Mouse (Mus musculus): ENCODE data around the gene 6720489N17Rik. TPM values are rescaled to one million over a fixed set of nuclear protein-coding genes. Genes with fewer than 3 reads are reported as not detected.
"Not testable (repeated sequence)": the region's sequence is repeated elsewhere in the genome, so short reads cannot be mapped to it uniquely, and the experiment has no call there.

6720489N17Rik gene
- 1 to 10 TPM; 2.5 to 3.3 TPM for total RNA-seq (2021)
- long read RNA-seq, experiment 1, partial matches to known transcripts = 0 of 2 reads
- long read RNA-seq, experiment 1, other reads (novel, unspliced or antisense) = 1 of 2 reads
- long read RNA-seq, experiment 2 = 0 reads

DNA sequence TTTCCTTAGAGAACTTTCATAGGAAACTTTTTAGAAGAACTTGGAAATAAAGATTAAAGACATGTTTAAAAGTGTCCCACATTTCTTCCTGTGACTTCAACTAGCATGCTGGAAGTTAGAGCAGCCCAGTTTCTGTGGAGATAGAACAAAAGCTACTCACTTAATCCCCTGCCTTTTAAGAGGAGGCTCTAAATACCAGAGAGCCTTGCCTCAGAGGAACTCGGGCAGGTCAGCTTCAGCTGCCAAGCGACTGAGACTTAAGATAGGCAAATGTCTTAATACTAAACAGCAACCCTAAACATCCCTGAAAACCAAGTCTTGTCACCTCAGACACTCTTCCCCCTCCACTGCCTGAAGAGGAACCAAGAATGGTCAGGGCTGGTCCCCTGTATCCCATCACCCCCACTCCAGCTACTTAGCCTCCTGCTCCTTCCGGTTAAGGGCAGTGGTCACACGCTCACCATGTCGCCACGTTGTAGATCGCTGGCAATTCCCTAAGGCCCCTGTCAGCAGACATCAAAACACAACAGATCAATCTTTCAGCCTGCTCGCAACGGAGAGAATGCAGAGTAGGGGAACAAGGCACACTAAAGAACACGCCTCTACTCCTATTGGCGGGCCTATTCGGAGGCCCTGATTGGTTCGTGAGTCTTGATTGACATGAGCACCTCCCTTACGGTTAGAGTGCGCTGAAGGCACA lies at the start of gene 6720489N17Rik:
TSS of gene 6720489N17Rik (minus strand) at position 606 of the 700 bp plus-strand sequence.
- DNase-seq (ENCODE audit: low spot score in 2 of 2) = peak; percentile 74 to 78
- intact Hi-C loops (cut with DNase I) = not testable (repeated sequence)

DNA sequence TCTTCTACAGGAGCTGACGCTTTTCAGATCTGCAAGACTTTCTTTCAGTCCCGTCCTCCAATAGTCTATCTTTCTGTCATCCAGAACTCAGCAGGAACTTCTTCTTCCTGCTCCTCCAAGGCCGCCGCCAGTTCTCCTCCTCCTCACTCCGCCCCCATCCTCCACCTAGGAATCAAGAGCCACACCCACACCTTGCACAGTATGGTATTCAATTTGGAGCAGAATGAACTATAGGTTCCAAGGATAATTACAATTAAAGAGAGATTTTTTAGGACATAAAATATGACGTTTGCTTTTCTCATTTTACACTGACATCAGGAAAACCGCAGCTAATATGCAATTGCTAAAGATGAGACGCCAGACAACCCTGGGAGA lies 29.4 kb upstream of the 6720489N17Rik start:
- intact Hi-C loops (cut with DNase I) = no loop called here

DNA sequence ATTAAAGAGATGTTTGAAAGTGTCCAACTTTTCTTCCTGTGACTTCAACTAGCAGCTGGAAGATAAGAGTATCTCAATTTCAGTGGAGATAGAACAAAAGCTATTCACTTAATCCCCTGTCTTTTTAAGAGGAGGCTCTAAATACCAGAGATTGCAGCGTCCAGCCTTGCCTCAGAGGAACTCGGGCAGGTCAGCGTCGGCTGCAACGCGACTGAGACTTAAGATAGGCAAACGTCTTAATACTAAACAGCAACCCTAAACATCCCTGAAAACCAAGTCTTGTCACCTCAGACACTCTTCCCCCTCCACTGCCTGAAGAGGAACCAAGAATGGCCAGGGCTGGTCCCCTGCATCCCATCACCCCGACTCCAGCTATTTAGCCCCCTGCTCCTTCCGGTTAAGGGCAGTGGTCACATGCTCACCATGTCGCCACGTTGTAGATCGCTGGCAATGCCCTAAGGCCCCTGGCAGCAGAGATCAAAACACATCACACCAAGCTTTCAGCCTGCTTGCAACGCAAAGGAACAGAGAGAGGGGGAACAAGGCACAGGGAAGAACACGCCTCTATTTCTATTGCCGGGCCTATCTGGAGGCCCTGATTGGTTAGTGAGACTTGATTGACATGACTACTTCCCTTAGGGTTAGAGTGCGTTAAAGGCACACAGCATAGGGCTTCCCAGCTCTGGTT lies 28.8 kb upstream of the 6720489N17Rik start:
- DNase-seq (ENCODE audit: low spot score in 2 of 2) = peak; percentile 75 to 77
- intact Hi-C loops (cut with DNase I) = not testable (repeated sequence)

More for the DNA sequence above, 29.4 kb upstream of the 6720489N17Rik start:
- DNase-seq (ENCODE audit: low spot score in 2 of 2) = no peak

DNA sequence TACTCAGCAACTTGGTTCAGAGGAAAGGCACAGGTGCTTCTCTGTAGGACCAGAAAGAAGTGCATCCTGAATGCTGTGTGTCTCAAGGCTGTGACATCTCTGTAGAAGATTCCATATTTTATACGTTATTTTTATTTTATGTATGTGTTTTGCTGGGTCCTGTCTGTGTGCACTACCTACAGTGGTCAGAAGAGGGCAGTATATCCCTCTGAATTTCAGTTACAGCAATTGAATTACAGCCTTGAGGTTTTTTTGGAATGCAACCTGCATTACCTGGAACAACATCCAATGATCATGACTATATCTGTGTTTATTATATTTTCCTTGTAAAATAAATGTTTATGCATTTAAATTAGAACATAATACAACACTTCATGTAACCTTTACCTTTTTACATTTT lies 3.1 kb upstream of the 6720489N17Rik start:
- peak; percentile 39 to 43 for DNase-seq (ENCODE audit: low spot score in 2 of 2)
- intact Hi-C loops (cut with DNase I) = loop anchor here (2.0 kb wide), 1 partner anchor 228 kb away; no protein-coding TSS in a partner anchor

DNA sequence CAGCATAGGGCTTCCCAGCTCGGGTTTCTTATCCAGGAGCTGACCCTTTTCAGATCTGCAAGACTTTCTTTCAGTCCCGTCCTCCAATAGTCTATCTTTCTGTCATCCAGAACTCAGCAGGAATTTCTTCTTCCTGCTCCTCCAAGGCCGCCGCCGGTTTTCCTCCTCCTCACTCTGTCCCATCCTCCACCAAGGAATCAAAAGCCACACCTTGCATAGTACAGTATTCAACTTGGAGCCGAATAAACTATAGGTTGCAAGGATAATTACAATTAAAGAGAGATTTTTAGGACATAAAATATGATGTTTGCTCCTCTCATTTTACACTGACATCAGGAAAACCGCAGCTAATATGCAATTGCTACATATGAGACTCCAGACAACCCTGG lies 289 bp upstream of the 6720489N17Rik start:
- DNase-seq (ENCODE audit: low spot score in 2 of 2); intact Hi-C loops (cut with DNase I): not testable (repeated sequence)

DNA sequence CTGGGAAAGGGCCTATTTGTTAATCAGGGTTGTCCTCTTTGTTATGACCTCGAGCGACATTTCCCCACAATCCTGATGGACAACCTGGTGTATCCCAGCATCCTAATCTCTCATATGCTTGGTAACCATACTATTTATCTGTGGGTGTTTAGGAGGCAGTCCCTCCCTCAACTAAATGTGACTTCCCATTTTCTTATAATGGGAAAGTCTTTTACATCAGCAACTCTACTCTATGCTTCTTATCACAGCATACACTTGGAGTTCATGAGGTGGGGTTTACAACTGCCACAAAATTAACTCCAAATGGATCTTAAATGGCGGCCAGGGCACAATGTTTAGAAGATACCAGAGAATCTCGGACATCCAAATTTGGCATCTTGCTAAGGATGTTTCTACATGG lies 6.5 kb downstream of the 6720489N17Rik start:
- DNase-seq (ENCODE audit: low spot score in 2 of 2); intact Hi-C loops (cut with DNase I): not testable (repeated sequence)

DNA sequence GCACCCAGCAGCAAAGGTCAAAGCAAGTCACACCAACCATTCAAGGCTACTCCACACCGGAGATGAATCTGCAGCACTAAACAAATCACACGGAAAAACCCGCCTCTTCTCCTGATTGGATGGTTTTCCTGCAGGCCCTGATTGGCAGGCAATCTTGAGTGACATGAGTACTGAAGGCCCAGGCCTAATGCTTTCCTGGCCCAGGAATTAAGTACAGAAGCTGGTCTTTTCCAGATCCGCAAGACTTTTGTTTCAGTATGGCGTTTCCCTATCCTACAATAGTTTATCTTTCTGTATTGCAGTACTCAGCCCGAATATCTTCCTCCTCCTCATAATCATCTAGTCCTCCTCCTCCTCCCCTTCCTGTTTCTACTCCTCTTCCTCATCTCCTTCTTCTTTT lies 52.9 kb downstream of the 6720489N17Rik start, which contains the start of gene Zfp934:
TSS of gene Zfp934 (minus strand) at position 101 of the 400 bp plus-strand sequence.
- intact Hi-C loops (cut with DNase I); DNase-seq (ENCODE audit: low spot score in 2 of 2): not testable (repeated sequence)

DNA sequence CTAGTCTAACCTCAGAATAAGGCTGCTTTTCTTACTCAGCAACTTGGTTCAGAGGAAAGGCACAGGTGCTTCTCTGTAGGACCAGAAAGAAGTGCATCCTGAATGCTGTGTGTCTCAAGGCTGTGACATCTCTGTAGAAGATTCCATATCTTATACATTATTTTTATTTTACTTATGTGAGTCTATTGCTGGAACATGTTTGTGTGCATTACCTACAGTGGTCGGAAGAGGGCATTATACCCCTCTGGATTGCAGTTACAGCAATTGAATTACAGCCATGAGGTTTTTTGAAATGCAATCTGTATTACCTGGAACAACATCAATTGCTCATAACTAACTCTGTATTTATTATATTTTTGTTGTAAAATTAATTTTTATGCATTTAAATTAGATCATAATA lies 62.3 kb downstream of the 6720489N17Rik start:
- peak; percentile 1 to 29 for DNase-seq (ENCODE audit: low spot score in 2 of 2)
- intact Hi-C loops (cut with DNase I) = not testable (repeated sequence)

DNA sequence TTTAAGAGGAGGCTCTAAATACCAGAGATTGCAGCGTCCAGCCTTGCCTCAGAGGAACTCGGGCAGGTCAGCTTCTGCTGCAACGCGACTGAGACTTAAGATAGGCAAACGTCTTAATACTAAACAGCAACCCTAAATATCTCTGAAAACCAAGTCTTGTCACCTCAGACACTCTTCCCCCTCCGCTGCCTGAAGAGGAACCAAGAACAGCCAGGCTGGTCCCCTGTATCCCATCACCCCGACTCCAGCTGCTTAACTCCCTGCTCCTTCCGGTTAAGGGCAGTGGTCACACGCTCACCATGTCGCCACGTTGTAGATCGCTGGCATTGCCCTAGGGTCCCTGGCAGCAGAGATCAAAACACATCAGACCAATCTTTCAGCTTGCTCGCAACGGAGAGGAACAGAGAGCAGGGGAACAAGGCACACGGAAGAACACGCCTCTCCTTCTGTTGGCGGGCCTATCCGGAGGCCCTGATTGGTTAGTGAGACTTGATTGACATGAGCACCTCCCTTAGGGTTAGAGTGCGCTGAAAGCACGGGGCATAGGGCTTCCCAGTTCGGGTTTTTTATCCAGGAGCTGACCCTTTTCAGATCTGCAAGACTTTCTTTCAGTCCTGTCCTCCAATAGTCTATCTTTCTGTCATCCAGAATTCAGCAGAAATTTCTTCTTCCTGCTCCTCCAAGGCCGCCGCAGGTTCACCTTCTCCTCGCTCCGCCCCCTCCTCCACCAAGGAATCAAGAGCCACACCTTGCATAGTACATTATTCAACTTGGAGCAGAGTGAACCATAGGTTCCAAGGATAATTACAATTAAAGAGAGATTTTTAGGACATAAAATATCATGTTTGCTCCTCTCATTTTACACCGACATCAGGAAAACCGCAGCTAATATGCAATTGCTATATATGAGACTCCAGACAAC lies 65.5 kb downstream of the 6720489N17Rik start, which contains the start of gene Zfp935:
TSS of gene Zfp935 (minus strand) at position 323 of the 922 bp plus-strand sequence.
- peak; percentile 63 to 64 for DNase-seq (ENCODE audit: low spot score in 2 of 2)
- intact Hi-C loops (cut with DNase I) = not testable (repeated sequence)

Small RNAs within 50 kb of the gene (microRNA-seq; reads per million reads assigned to microRNA genes)
- gene Gm24020 = 0 reads per million in 2 experiments

Other genes with a start within 250 kb of the 6720489N17Rik start
- gene Gm3604, start 241.0 kb downstream of the 6720489N17Rik start, total RNA-seq (2021) = 1 to 10 TPM; 1.2 to 1.3 TPM
- 10 to 100 TPM; 12.8 to 15.6 TPM for gene Gm49359, start 157.3 kb downstream of the 6720489N17Rik start, total RNA-seq (2021)
- gene Zfp935, start 65.7 kb downstream of the 6720489N17Rik start, total RNA-seq (2021) = under 1 TPM in 1 of 2 experiments, not detected in 1; 0.77 TPM
- gene Zfp934, start 53.0 kb downstream of the 6720489N17Rik start, total RNA-seq (2021) = 1 to 10 TPM; 5.0 to 5.6 TPM
- gene Platr25, start 136.5 kb upstream of the 6720489N17Rik start, total RNA-seq (2021) = 10 to 100 TPM in 1 of 2 experiments, 1 to 10 TPM in 1; 9.7 to 12.4 TPM
- gene Gm5141, start 161.6 kb upstream of the 6720489N17Rik start, total RNA-seq (2021) = 1 to 10 TPM; 4.0 to 4.8 TPM
- gene Fbp2, start 234.2 kb upstream of the 6720489N17Rik start, total RNA-seq (2021) = under 1 TPM in 1 of 2 experiments, not detected in 1; 0.37 TPM

All from left cerebral cortex, postnatal 14 days (tissue).